Mouse (Mus musculus): ENCODE results near the gene Atp6v1a. TPM values are rescaled to one million over a fixed set of nuclear protein-coding genes. Genes with fewer than 3 reads are reported as not detected.
A peak's percentile ranks its signal among the peaks of the same experiment; 100 is the strongest.

Atp6v1a gene
- polyA plus RNA-seq, 1 experiment from 2014 or later: 61.3 TPM

- Histone ChIP-seq H3K9me3 (ENCODE audit: control insufficient read depth, low read length) (no peaks in the 10 kb centered on the region), H3K36me3 (ENCODE audit: control insufficient read depth, insufficient read depth, low read length) (peaks cover 6% of the 10 kb centered on the region; the same call in 1 of the 2 replicates), H3K27ac (ENCODE audit: low read depth, low read length) (no peak overlapping the region), H3K4me2 (ENCODE audit: low read depth, low read length, severe bottlenecking) (no peak overlapping the region), H3K4me3 (ENCODE audit: low read depth, low read length) (no peak overlapping the region), H3K9ac (ENCODE audit: low read length) (no peak overlapping the region), H3K27me3 (ENCODE audit: control insufficient read depth, insufficient read depth, low read length) (no peaks in the 10 kb centered on the region), H3K4me1 (replicated peaks; ENCODE audit: control insufficient read depth, insufficient read depth, low read length) (no peaks in the 10 kb centered on the region)
- WGBS: 94% methylated on average over 2 of the region's 2 CpGs
- ATAC-seq (replicated peaks; ENCODE audit: low FRiP score) (no peak), DNase-seq (ENCODE audit: low spot score) (no peak)
Observed at GRCm38 (mm10) chr16:44105211-44105610, 34.3 kb downstream of the Atp6v1a start.

GRCm38 (mm10) chr16:44103806-44104766 lies 35.4 kb downstream of the Atp6v1a start:
- Histone ChIP-seq H3K36me3 (ENCODE audit: control insufficient read depth, insufficient read depth, low read length) (peaks cover 6% of the 10 kb centered on the region; the same call in 1 of the 2 replicates), H3K9me3 (ENCODE audit: control insufficient read depth, low read length) (no peaks in the 10 kb centered on the region), H3K9ac (ENCODE audit: low read length) (no peak overlapping the region), H3K4me2 (ENCODE audit: low read depth, low read length, severe bottlenecking) (no peak overlapping the region), H3K27ac (ENCODE audit: low read depth, low read length) (no peak overlapping the region), H3K27me3 (ENCODE audit: control insufficient read depth, insufficient read depth, low read length) (no peaks in the 10 kb centered on the region), H3K4me3 (ENCODE audit: low read depth, low read length) (no peak overlapping the region), H3K4me1 (replicated peaks; ENCODE audit: control insufficient read depth, insufficient read depth, low read length) (no peaks in the 10 kb centered on the region)
- DNase-seq (ENCODE audit: low spot score): no peak
- ATAC-seq (replicated peaks; ENCODE audit: low FRiP score): no peak
- WGBS: 89% methylated on average over 18 of the region's 18 CpGs

GRCm38 (mm10) chr16:44102925-44103324 lies 36.6 kb downstream of the Atp6v1a start:
- ATAC-seq (replicated peaks; ENCODE audit: low FRiP score) (no peak), DNase-seq (ENCODE audit: low spot score) (no peak)
- no peaks in the 10 kb centered on the region for H3K27me3 ChIP-seq (ENCODE audit: control insufficient read depth, insufficient read depth, low read length)
- H3K4me1 ChIP-seq (replicated peaks; ENCODE audit: control insufficient read depth, insufficient read depth, low read length): no peaks in the 10 kb centered on the region
- H3K4me3 ChIP-seq (ENCODE audit: low read depth, low read length): no peak overlapping the region
- no peak overlapping the region for H3K9ac ChIP-seq (ENCODE audit: low read length)
- peaks cover 8% of the 10 kb centered on the region; the same call in 1 of the 2 replicates for H3K36me3 ChIP-seq (ENCODE audit: control insufficient read depth, insufficient read depth, low read length)
- WGBS: 91% methylated on average over 2 of the region's 2 CpGs
- H3K4me2 ChIP-seq (ENCODE audit: low read depth, low read length, severe bottlenecking): no peak overlapping the region
- no peak overlapping the region for H3K27ac ChIP-seq (ENCODE audit: low read depth, low read length)
- H3K9me3 ChIP-seq (ENCODE audit: control insufficient read depth, low read length): no peaks in the 10 kb centered on the region

GRCm38 (mm10) chr16:44101181-44101710 lies 38.3 kb downstream of the Atp6v1a start:
- no peak for ATAC-seq (replicated peaks; ENCODE audit: low FRiP score)
- 93% methylated on average over 12 of the region's 12 CpGs for WGBS
- DNase-seq (ENCODE audit: low spot score): no peak

GRCm38 (mm10) chr16:44099377-44099776 lies 40.1 kb downstream of the Atp6v1a start:
- H3K9ac ChIP-seq (ENCODE audit: low read length): no peak overlapping the region
- WGBS: 92% methylated on average over 7 of the region's 7 CpGs
- H3K4me1 ChIP-seq (replicated peaks; ENCODE audit: control insufficient read depth, insufficient read depth, low read length): no peaks in the 10 kb centered on the region
- H3K4me3 ChIP-seq (ENCODE audit: low read depth, low read length): no peak overlapping the region
- DNase-seq (ENCODE audit: low spot score): no peak
- no peaks in the 10 kb centered on the region for H3K27me3 ChIP-seq (ENCODE audit: control insufficient read depth, insufficient read depth, low read length)
- no peak overlapping the region for H3K27ac ChIP-seq (ENCODE audit: low read depth, low read length)
- no peaks in the 10 kb centered on the region for H3K9me3 ChIP-seq (ENCODE audit: control insufficient read depth, low read length)
- peaks cover 8% of the 10 kb centered on the region; the same call in 1 of the 2 replicates for H3K36me3 ChIP-seq (ENCODE audit: control insufficient read depth, insufficient read depth, low read length)
- ATAC-seq (replicated peaks; ENCODE audit: low FRiP score): no peak
- no peak overlapping the region for H3K4me2 ChIP-seq (ENCODE audit: low read depth, low read length, severe bottlenecking)

More at GRCm38 (mm10) chr16:44101181-44101710, 38.3 kb downstream of the Atp6v1a start:
- H3K27me3 ChIP-seq (ENCODE audit: control insufficient read depth, insufficient read depth, low read length): no peaks in the 10 kb centered on the region
- H3K4me3 ChIP-seq (ENCODE audit: low read depth, low read length): no peak overlapping the region
- H3K9me3 ChIP-seq (ENCODE audit: control insufficient read depth, low read length): no peaks in the 10 kb centered on the region
- H3K36me3 ChIP-seq (ENCODE audit: control insufficient read depth, insufficient read depth, low read length): peaks cover 8% of the 10 kb centered on the region; the same call in 1 of the 2 replicates
- no peak overlapping the region for H3K9ac ChIP-seq (ENCODE audit: low read length)
- no peaks in the 10 kb centered on the region for H3K4me1 ChIP-seq (replicated peaks; ENCODE audit: control insufficient read depth, insufficient read depth, low read length)
- no peak overlapping the region for H3K4me2 ChIP-seq (ENCODE audit: low read depth, low read length, severe bottlenecking)
- no peak overlapping the region for H3K27ac ChIP-seq (ENCODE audit: low read depth, low read length)

- H3K36me3 ChIP-seq (ENCODE audit: control insufficient read depth, insufficient read depth, low read length): no peaks in the 10 kb centered on the region; the same call in 1 of the 2 replicates
- no peak for DNase-seq (ENCODE audit: low spot score)
- H3K4me1 ChIP-seq (replicated peaks; ENCODE audit: control insufficient read depth, insufficient read depth, low read length): no peaks in the 10 kb centered on the region
- H3K27me3 ChIP-seq (ENCODE audit: control insufficient read depth, insufficient read depth, low read length): no peaks in the 10 kb centered on the region
- ATAC-seq (replicated peaks; ENCODE audit: low FRiP score): no peak
- WGBS: 82% methylated on average over 2 of the region's 2 CpGs
- no peaks in the 10 kb centered on the region for H3K9me3 ChIP-seq (ENCODE audit: control insufficient read depth, low read length)
- no peak overlapping the region for H3K4me3 ChIP-seq (ENCODE audit: low read depth, low read length)
- no peak overlapping the region for H3K9ac ChIP-seq (ENCODE audit: low read length)
- no peak overlapping the region for H3K4me2 ChIP-seq (ENCODE audit: low read depth, low read length, severe bottlenecking)
- no peak overlapping the region for H3K27ac ChIP-seq (ENCODE audit: low read depth, low read length)
Observed at GRCm38 (mm10) chr16:44087650-44088049, 51.9 kb downstream of the Atp6v1a start.

GRCm38 (mm10) chr16:44063025-44063894 lies 76.2 kb downstream of the Atp6v1a start, which contains the start of gene Gramd1c:
TSS of gene Gramd1c (minus strand) at chr16:44063345.
- peak; percentile 88 for DNase-seq (ENCODE audit: low spot score)
- Histone ChIP-seq H3K4me3 (ENCODE audit: low read depth, low read length) (peak within 1 kb of the TSS; percentile 48), H3K9me3 (ENCODE audit: control insufficient read depth, low read length) (no peaks in the 10 kb centered on the region), H3K27ac (ENCODE audit: low read depth, low read length) (no peak within 1 kb of the TSS), H3K9ac (ENCODE audit: low read length) (peak within 1 kb of the TSS; percentile 66), H3K27me3 (ENCODE audit: control insufficient read depth, insufficient read depth, low read length) (no peaks in the 10 kb centered on the region), H3K36me3 (ENCODE audit: control insufficient read depth, insufficient read depth, low read length) (no peaks in the 10 kb centered on the region), H3K4me2 (ENCODE audit: low read depth, low read length, severe bottlenecking) (peak within 1 kb of the TSS; percentile 57), H3K4me1 (replicated peaks; ENCODE audit: control insufficient read depth, insufficient read depth, low read length) (0 out of 2 replicates have a peak, but pooled peaks cover 2% of the 10 kb centered on the region)
- peak; percentile 90 for ATAC-seq (replicated peaks; ENCODE audit: low FRiP score)
- WGBS: 7% methylated on average over 45 of the region's 45 CpGs

- ATAC-seq (replicated peaks; ENCODE audit: low FRiP score): no peak
- 93% methylated on average over 15 of the region's 15 CpGs for WGBS
Observed at GRCm38 (mm10) chr16:44061341-44061740, 78.2 kb downstream of the Atp6v1a start.

More at GRCm38 (mm10) chr16:44061341-44061740, 78.2 kb downstream of the Atp6v1a start:
- no peak overlapping the region for H3K4me3 ChIP-seq (ENCODE audit: low read depth, low read length)
- H3K27me3 ChIP-seq (ENCODE audit: control insufficient read depth, insufficient read depth, low read length): no peaks in the 10 kb centered on the region
- no peak overlapping the region for H3K27ac ChIP-seq (ENCODE audit: low read depth, low read length)
- H3K4me1 ChIP-seq (replicated peaks; ENCODE audit: control insufficient read depth, insufficient read depth, low read length): 0 out of 2 replicates have a peak, but pooled peaks cover 2% of the 10 kb centered on the region
- H3K4me2 ChIP-seq (ENCODE audit: low read depth, low read length, severe bottlenecking): no peak overlapping the region
- no peak for DNase-seq (ENCODE audit: low spot score)
- no peaks in the 10 kb centered on the region for H3K9me3 ChIP-seq (ENCODE audit: control insufficient read depth, low read length)
- H3K36me3 ChIP-seq (ENCODE audit: control insufficient read depth, insufficient read depth, low read length): no peaks in the 10 kb centered on the region
- H3K9ac ChIP-seq (ENCODE audit: low read length): no peak overlapping the region

Data from forebrain, embryonic 11.5 days (tissue).